Mouse (Mus musculus): ENCODE measurements at regions not wholly inside any gene's neighbourhood (a gene's known extent, or its start where the extent isn't known, plus 50 kb on each side); places are given as distances from the start of the nearest gene placed in this dataset.

DNA sequence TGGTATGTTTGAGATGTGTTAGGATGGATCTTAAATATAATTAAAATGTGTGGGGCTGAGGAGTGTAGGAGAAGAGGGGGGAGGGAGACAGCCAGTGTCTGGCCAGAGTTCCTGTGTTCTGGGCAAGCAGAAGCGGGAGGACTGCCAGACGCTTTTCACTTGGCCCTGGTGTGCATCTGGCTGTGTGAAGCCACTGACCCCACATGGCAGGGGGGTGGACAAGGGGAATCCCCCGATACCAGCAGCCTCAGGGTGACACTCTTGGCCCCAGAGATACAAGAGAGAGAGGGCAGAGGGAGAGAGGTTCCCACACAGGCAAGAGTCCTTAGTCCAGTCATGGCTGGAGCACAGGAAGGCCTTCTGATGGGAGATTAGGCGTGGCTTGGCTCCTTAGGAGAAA is 318.7 kb upstream of the Cdh20 start:
- TF ChIP-seq POLR2A (IDR thresholded peaks at IDR 0.05; ENCODE audit: borderline replicate concordance, insufficient read depth, low read length) (no peak), CTCF (IDR thresholded peaks at IDR 0.05; ENCODE audit: borderline replicate concordance, insufficient read depth, low read depth, low read length) (no peak)

Measured in cerebellum, adult 2 months (tissue).